Mouse (Mus musculus) 3T3-L1 (cell line): Measurements from ENCODE around the gene Pmfbp1.

ENCODE experiments used
- DNase-seq: peaks from one replicate; pipeline ENCODE4 v3.0.0-alpha.2; 2015; ENCODE audit warnings: low read depth, low spot score

The Pmfbp1 gene

GRCm38 (mm10) chr8:109591367-109591766, 97.5 kb downstream of the Pmfbp1 start:
- DNase-seq, result no peak

GRCm38 (mm10) chr8:109592164-109592563, 98.3 kb downstream of the Pmfbp1 start:
- DNase-seq, result no peak
